Mouse (Mus musculus) monocyte, adult 2 months (primary cell): ENCODE measurements at regions not wholly inside any gene's neighbourhood (a gene's known extent, or its start where the extent isn't known, plus 50 kb on each side); places are given as distances from the start of the nearest gene placed in this dataset.

Experiments used
- DNase-seq, 2 experiments: peaks; one replicate each; pipeline ENCODE4 v3.0.0; 2022; ENCODE audit warnings: low spot score in 2 of 2, low read depth in 1 of 2

GRCm38 (mm10) chr15:24992665-24993324 is 420.8 kb downstream of the Basp1 start:
- DNase-seq = no peak

GRCm38 (mm10) chr15:24990082-24990786 is 423.3 kb downstream of the Basp1 start:
- DNase-seq = no peak

- DNase-seq = no peak
Measured at GRCm38 (mm10) chr15:24980841-24981240, 432.7 kb downstream of the Basp1 start.

- no peak for DNase-seq
Measured at GRCm38 (mm10) chr15:24972020-24972419, 441.5 kb downstream of the Basp1 start.

GRCm38 (mm10) chr15:24969391-24969812 is 444.2 kb downstream of the Basp1 start:
- DNase-seq = no peak

- DNase-seq = no peak
Measured at GRCm38 (mm10) chr15:24968636-24969317, 444.8 kb downstream of the Basp1 start.

GRCm38 (mm10) chr15:24929742-24930141 is 483.8 kb downstream of the Basp1 start:
- no peak for DNase-seq

GRCm38 (mm10) chr15:24911866-24912265 is 501.7 kb downstream of the Basp1 start:
- no peak for DNase-seq

- no peak for DNase-seq
Measured at GRCm38 (mm10) chr15:24911466-24911865, 502.1 kb downstream of the Basp1 start.

GRCm38 (mm10) chr15:24906957-24907356 is 506.6 kb downstream of the Basp1 start:
- no peak for DNase-seq

GRCm38 (mm10) chr15:24878846-24879245 is 534.7 kb downstream of the Basp1 start:
- no peak for DNase-seq

GRCm38 (mm10) chr15:24877711-24878598 is 535.6 kb downstream of the Basp1 start:
- DNase-seq = no peak

- DNase-seq = no peak
Measured at GRCm38 (mm10) chr15:24876157-24876731, 537.3 kb downstream of the Basp1 start.

- no peak for DNase-seq
Measured at GRCm38 (mm10) chr15:24840271-24840670, 573.3 kb downstream of the Basp1 start.

GRCm38 (mm10) chr15:24838390-24838789 is 575.2 kb downstream of the Basp1 start:
- DNase-seq = no peak

GRCm38 (mm10) chr15:24827881-24828280 is 585.7 kb downstream of the Basp1 start:
- no peak for DNase-seq

- DNase-seq = no peak
Measured at GRCm38 (mm10) chr15:24827259-24827658, 586.3 kb downstream of the Basp1 start.

- DNase-seq = no peak
Measured at GRCm38 (mm10) chr15:24796836-24797235, 616.7 kb downstream of the Basp1 start.

- no peak for DNase-seq
Measured at GRCm38 (mm10) chr15:24793381-24793780, 620.2 kb downstream of the Basp1 start.

GRCm38 (mm10) chr15:24786336-24786735 is 627.2 kb downstream of the Basp1 start:
- no peak for DNase-seq

- DNase-seq = no peak
Measured at GRCm38 (mm10) chr15:24778234-24778633, 635.3 kb downstream of the Basp1 start.
